Mouse (Mus musculus): ENCODE measurements around the gene Nif3l1. TPM values are rescaled to one million over a fixed set of nuclear protein-coding genes. Genes with fewer than 3 reads are reported as not detected.

Gene Nif3l1
- polyA plus RNA-seq, 2 experiments = 10.3 to 16.5 TPM

GRCm38 (mm10) chr1:58460566-58460965 is 15.6 kb downstream of the Nif3l1 start:
- no peak overlapping the region for H3K4me2 ChIP-seq (ENCODE audit: low read depth)
- no peak overlapping the region for H3K4me3 ChIP-seq (ENCODE audit: insufficient read depth in 1 of 2, low read depth in 2 of 2, low read length in 2 of 2)
- DNase-seq (ENCODE audit: low read depth in 3 of 3, low spot score in 3 of 3) (no peak), ATAC-seq (ENCODE audit: insufficient read depth) (no peak)
- no peak overlapping the region for H3K9ac ChIP-seq (replicated peaks)
- peaks cover 63% of the 10 kb centered on the region for H3K36me3 ChIP-seq (replicated peaks; ENCODE audit: control insufficient read depth, insufficient read depth, low read depth)
- H3K27ac ChIP-seq = no peak overlapping the region
- H3K9me3 ChIP-seq (ENCODE audit: control insufficient read depth, low read length) = no peaks in the 10 kb centered on the region
- TF ChIP-seq CTCF (IDR thresholded peaks at IDR 0.05; ENCODE audit: low read depth) (no peak), EP300 (IDR thresholded peaks at IDR 0.05; ENCODE audit: low read depth) (no peak)
- H3K4me1 ChIP-seq (replicated peaks; ENCODE audit: control insufficient read depth in 2 of 2, insufficient read depth in 2 of 2, low read length in 1 of 2) = no peaks in the 10 kb centered on the region
- 84% methylated on average over 3 of the region's 3 CpGs for WGBS (ENCODE audit: insufficient replicate concordance)
- H3K27me3 ChIP-seq (ENCODE audit: control insufficient read depth, insufficient read depth, low read length) = no peaks in the 10 kb centered on the region

GRCm38 (mm10) chr1:58463935-58464334 is 19.0 kb downstream of the Nif3l1 start:
- Histone ChIP-seq H3K4me2 (ENCODE audit: low read depth) (no peak overlapping the region), H3K9me3 (ENCODE audit: control insufficient read depth, low read length) (no peaks in the 10 kb centered on the region), H3K9ac (replicated peaks) (no peak overlapping the region), H3K4me1 (replicated peaks; ENCODE audit: control insufficient read depth in 2 of 2, insufficient read depth in 2 of 2, low read length in 1 of 2) (no peaks in the 10 kb centered on the region), H3K4me3 (ENCODE audit: insufficient read depth in 1 of 2, low read depth in 2 of 2, low read length in 2 of 2) (no peak overlapping the region), H3K27ac (no peak overlapping the region), H3K36me3 (replicated peaks; ENCODE audit: control insufficient read depth, insufficient read depth, low read depth) (peaks cover 74% of the 10 kb centered on the region), H3K27me3 (ENCODE audit: control insufficient read depth, insufficient read depth, low read length) (no peaks in the 10 kb centered on the region)
- 72% methylated on average over 2 of the region's 2 CpGs for WGBS (ENCODE audit: insufficient replicate concordance)
- no peak for TF ChIP-seq CTCF (IDR thresholded peaks at IDR 0.05; ENCODE audit: low read depth)
- no peak for TF ChIP-seq EP300 (IDR thresholded peaks at IDR 0.05; ENCODE audit: low read depth)
- DNase-seq (ENCODE audit: low read depth in 3 of 3, low spot score in 3 of 3) (no peak), ATAC-seq (ENCODE audit: insufficient read depth) (no peak)

- ATAC-seq (ENCODE audit: insufficient read depth) (no peak), DNase-seq (ENCODE audit: low read depth in 3 of 3, low spot score in 3 of 3) (no peak)
- Histone ChIP-seq H3K4me3 (ENCODE audit: insufficient read depth in 1 of 2, low read depth in 2 of 2, low read length in 2 of 2) (no peak overlapping the region), H3K4me1 (replicated peaks; ENCODE audit: control insufficient read depth in 2 of 2, insufficient read depth in 2 of 2, low read length in 1 of 2) (no peaks in the 10 kb centered on the region), H3K9ac (replicated peaks) (no peak overlapping the region), H3K27ac (no peak overlapping the region), H3K36me3 (replicated peaks; ENCODE audit: control insufficient read depth, insufficient read depth, low read depth) (peaks cover 81% of the 10 kb centered on the region), H3K27me3 (ENCODE audit: control insufficient read depth, insufficient read depth, low read length) (no peaks in the 10 kb centered on the region), H3K4me2 (ENCODE audit: low read depth) (no peak overlapping the region), H3K9me3 (ENCODE audit: control insufficient read depth, low read length) (no peaks in the 10 kb centered on the region)
- WGBS (ENCODE audit: insufficient replicate concordance) = 80% methylated on average over 4 of the region's 4 CpGs
- TF ChIP-seq EP300 (IDR thresholded peaks at IDR 0.05; ENCODE audit: low read depth) (no peak), CTCF (IDR thresholded peaks at IDR 0.05; ENCODE audit: low read depth) (no peak)
These were observed 20.1 kb downstream of the Nif3l1 start for GRCm38 (mm10) chr1:58465042-58465441.

- Histone ChIP-seq H3K4me3 (ENCODE audit: insufficient read depth in 1 of 2, low read depth in 2 of 2, low read length in 2 of 2) (no peak overlapping the region), H3K36me3 (replicated peaks; ENCODE audit: control insufficient read depth, insufficient read depth, low read depth) (peaks cover 86% of the 10 kb centered on the region), H3K27ac (no peak overlapping the region), H3K4me1 (replicated peaks; ENCODE audit: control insufficient read depth in 2 of 2, insufficient read depth in 2 of 2, low read length in 1 of 2) (no peaks in the 10 kb centered on the region), H3K27me3 (ENCODE audit: control insufficient read depth, insufficient read depth, low read length) (no peaks in the 10 kb centered on the region), H3K4me2 (ENCODE audit: low read depth) (no peak overlapping the region), H3K9ac (replicated peaks) (no peak overlapping the region), H3K9me3 (ENCODE audit: control insufficient read depth, low read length) (no peaks in the 10 kb centered on the region)
- WGBS (ENCODE audit: insufficient replicate concordance) = 95% methylated on average over 4 of the region's 4 CpGs
- ATAC-seq (ENCODE audit: insufficient read depth) (no peak), DNase-seq (ENCODE audit: low read depth in 3 of 3, low spot score in 3 of 3) (no peak)
- TF ChIP-seq EP300 (IDR thresholded peaks at IDR 0.05; ENCODE audit: low read depth) = no peak
- TF ChIP-seq CTCF (IDR thresholded peaks at IDR 0.05; ENCODE audit: low read depth) = no peak
These were observed 20.6 kb downstream of the Nif3l1 start for GRCm38 (mm10) chr1:58465561-58465960.

GRCm38 (mm10) chr1:58475662-58476061 is 30.7 kb downstream of the Nif3l1 start:
- no peak for DNase-seq (ENCODE audit: low read depth in 3 of 3, low spot score in 3 of 3)
- Histone ChIP-seq H3K9me3 (ENCODE audit: control insufficient read depth, low read length) (no peaks in the 10 kb centered on the region), H3K4me3 (ENCODE audit: insufficient read depth in 1 of 2, low read depth in 2 of 2, low read length in 2 of 2) (no peak overlapping the region), H3K9ac (replicated peaks) (no peak overlapping the region), H3K36me3 (replicated peaks; ENCODE audit: control insufficient read depth, insufficient read depth, low read depth) (peaks cover 78% of the 10 kb centered on the region), H3K4me1 (replicated peaks; ENCODE audit: control insufficient read depth in 2 of 2, insufficient read depth in 2 of 2, low read length in 1 of 2) (no peaks in the 10 kb centered on the region), H3K4me2 (ENCODE audit: low read depth) (no peak overlapping the region), H3K27me3 (ENCODE audit: control insufficient read depth, insufficient read depth, low read length) (no peaks in the 10 kb centered on the region), H3K27ac (no peak overlapping the region)
- no peak for TF ChIP-seq CTCF (IDR thresholded peaks at IDR 0.05; ENCODE audit: low read depth)
- no peak for TF ChIP-seq EP300 (IDR thresholded peaks at IDR 0.05; ENCODE audit: low read depth)
- WGBS (ENCODE audit: insufficient replicate concordance) = 81% methylated on average over 8 of the region's 8 CpGs
- no peak for ATAC-seq (ENCODE audit: insufficient read depth)

Measured in liver, embryonic 14.5 days (tissue).